Mouse (Mus musculus) cerebellum, postnatal 10 days (tissue): ENCODE results near the gene Atxn2l.

Source experiments
- DNase-seq, 2 experiments: peaks; one replicate each; pipeline ENCODE4 v3.0.0; 2021; ENCODE audit warnings: mixed read lengths in 2 of 2

Gene Atxn2l

DNA sequence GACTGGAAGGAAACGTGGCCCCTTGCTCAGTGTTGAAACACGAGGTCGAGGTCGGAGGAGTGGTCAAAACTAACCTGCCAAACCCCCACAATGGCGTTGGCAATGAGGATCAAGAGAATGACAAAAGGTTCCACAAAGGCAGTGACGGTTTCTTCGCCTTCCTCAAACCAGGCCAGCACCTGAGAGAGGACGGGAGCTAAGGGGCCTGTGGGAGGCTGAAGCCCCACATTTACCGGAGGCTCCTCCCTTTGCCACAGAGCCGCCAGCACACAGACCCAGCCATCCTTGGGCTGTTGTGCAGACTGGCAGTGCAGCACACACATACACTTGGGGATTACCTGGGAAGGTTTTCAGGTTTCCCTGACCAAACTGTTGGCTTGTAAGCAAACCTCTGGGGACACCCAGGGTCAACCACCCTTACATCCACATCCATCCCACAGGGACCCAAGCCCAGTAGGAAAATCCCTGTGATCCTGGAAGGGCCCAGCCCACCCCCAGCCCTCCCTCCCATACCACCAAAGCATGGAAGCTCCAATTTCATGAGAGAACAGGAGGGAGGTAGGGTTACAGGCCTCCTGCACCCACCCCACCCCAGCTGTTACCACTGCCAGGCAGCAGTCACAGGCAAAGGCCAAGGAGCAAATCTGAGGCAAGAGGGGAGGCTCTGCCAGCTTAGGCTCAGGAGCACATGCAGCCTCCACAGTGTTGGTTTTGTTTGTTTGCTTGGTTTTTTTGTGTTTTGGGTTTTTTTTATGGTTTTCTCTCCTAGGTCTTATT lies 42.4 kb downstream of the Atxn2l start:
- no peak for DNase-seq

DNA sequence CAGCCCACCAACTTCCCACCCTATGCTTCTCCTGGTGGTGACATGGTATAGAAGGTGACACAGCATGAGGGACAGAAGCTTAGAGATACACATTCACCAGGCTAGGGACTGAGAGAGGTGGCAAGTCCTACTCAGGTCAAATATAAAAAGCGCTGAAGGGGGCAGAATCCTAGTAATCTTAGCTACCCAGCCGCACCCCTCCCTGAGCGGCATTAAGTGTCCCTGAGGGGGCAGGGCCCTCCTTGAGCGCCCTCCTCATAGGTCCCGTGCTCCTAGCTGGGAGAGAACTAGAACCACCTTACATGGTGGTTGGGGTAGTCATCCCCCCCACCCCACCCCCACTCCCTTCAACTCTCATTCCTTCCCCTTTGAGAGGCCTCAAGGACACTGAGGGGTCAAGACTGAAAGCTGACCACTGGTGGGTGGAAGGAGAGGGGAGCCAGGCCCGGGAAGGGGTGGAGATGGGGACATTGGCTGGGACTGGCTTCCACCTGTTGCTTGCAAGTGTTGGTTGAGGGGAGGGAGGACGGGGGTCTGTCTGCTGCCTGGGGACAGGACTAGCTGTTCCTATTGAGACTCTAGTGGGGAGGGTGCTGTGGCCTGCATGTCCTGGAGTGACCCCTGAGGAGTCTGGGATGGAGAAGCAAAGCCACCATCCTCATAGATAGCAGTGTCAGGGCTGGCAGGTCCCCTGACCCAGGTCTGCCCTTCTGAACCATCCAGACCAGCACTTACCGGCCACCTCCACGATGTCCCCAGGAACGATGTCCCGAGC lies 44.2 kb downstream of the Atxn2l start:
- no peak for DNase-seq

DNA sequence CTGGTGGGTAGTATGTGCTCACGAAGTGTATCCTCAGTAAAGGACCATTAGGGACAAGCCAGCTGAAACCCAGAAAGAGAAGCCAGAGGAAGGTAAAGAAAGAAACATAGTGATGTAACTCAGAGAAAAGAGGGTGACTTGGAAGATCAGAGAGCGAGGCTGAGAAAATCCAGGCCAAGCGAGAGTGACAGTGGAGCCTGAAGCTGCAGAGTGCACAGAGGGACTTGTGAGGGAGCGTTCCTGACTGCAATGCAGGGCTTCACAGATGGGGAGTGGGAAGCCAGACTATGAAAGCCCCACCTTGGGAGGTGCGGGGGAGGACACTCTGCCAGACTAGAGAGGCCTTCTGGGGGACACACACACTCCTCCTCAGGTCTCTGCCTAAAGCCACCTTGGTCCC lies 45.0 kb downstream of the Atxn2l start:
- DNase-seq, result no peak

DNA sequence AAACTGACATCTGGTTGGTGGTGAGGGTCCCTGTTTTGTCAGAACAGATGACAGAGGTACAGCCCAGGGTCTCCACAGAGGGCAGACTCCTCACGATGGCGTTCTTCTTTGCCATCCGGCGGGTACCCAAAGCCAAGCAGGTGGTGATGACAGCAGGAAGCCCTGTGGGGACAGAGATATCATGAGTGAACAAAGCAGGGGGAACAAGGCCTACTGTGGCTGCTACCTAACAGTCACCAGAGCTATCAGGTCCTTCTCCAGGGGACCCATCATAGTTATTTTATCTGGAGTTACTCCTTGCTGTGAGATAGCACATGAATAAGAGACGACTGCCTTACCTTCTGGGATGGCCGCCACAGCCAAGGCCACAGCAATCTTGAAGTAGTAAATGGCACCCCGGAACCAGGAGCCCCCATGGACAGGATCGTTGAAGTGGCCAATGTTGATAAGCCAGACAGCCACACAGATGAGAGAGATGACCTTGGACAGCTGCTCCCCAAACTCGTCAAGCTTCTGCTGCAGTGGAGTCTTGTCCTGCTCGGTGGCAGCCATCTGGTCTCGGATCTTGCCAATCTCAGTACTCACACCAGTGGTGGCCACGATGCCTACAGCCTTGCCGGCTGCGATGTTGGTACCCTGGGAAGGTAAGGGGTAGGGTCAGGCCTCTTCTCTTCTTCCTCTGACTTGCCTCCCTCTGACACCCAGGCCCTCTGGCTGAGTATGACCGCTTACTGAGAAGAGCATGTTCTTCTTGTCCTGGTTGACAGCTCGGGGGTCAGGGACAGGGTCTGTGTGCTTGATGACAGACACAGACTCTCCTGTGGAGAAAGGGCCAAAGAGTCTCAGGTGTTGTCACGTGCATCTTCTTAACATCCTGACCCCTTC lies 46.6 kb downstream of the Atxn2l start:
- no peak for DNase-seq

DNA sequence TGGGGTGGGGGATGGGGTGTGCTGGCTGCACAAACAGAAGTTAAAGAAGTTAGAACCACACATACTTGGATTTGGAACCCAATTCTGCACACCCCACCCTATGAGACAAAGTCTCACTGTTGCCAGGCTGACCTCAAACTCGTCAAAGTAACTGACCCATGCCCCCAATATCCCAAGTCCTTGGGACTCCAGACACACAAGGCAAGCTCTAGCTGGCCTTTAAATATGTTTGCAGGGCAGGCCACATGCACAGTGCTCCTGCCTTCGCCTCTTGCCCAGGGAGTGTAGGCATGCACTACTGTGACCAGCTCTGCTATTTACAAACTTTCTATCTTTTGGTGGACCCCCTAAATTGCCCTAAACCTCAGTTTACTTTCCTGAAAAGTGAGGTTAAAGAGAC lies 48.0 kb downstream of the Atxn2l start:
- DNase-seq, result no peak

DNA sequence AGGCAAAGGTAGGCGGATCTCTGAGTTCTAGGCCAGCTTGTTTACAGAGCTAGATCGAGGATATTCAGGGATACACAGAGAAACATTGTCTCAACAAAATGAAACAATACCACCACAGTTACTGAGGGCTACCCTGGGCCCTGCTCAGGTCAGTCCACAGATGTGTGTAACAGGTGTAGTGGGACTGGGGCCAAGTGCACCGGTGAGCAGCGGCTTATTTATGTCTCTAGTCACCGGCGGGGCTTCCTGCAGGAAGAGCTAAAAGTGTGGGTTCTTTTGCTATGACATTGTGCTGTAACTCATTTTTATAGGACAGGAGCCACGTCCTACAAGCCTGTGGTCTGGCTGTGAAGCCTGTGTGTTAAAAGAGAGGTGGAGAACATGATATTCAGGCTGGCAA lies 49.4 kb downstream of the Atxn2l start:
- no peak for DNase-seq

DNA sequence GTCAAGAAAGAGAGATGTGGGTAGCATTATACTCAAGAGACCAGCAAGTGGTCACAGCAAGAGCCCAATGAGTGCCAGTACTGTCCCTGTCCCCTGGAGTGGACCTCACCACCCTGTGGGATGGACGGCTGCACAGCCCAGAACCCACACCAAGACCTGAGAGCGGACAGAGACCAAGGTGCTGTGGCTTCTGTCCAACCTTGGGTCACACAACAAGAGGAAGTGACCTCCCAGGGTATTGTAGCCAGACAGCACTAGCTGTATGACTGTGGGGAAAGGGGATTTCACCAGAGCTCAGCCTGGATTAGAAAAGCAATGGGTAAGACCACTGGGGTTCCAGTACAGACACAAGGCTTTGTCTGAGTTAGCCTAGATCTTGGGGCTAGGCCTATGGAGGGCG lies 51.0 kb downstream of the Atxn2l start:
- DNase-seq, result no peak

DNA sequence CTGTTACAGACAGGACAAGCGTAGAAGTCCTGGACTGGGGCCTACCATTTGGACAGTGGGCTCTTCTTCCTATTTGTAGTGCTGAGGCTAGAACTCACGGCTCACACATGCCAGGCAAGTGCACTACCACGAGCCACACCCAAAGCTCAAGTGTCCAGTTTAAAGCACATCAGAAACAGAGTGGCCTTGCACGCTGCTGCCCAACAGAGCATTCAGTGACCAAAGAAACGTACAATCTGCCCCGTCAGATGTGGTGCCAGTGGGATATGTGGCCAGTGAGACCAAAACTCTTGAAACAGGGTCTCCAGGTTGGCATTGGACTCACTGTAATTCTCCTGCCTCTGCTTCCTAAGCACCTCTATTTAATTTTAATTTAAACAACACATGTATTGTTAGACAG lies 52.6 kb downstream of the Atxn2l start:
- no peak for DNase-seq

DNA sequence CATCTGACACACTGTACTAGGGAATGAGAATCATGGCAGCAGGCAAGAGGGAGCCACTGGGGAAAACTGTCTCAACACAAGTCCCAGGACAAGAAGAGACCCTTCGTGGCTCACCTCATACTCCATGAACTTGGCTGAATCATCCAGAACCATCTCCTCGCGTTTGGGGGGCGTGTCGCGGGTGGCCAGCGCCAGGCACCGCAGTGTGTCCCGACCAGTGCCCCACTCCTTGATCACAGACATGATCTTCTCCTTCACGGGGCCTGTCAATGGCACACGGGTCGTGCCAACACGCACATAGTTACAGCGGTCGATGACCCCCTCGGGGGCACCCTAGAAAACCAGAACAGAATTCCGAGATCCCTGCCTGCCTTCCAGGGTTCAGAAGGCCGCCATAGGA lies 53.2 kb downstream of the Atxn2l start:
- no peak for DNase-seq

DNA sequence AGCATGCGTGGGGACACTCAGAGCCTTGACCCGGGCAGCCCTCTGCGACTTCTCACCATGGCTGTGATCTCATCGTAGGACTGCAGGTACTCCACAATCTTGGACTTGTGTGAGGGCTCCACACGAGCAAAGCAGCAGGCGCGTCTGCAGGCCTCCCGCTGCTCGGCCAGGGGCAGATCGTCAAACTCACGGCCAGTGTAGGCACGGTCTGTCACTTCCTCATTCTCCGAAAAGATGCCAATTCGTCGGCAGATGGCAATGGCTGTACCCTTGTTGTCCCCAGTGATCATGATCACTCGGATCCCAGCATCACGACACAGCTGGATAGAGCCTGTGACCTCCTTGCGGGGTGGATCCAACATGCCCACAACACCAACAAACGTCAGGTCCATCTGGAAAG lies 54.8 kb downstream of the Atxn2l start:
- DNase-seq, result no peak

DNA sequence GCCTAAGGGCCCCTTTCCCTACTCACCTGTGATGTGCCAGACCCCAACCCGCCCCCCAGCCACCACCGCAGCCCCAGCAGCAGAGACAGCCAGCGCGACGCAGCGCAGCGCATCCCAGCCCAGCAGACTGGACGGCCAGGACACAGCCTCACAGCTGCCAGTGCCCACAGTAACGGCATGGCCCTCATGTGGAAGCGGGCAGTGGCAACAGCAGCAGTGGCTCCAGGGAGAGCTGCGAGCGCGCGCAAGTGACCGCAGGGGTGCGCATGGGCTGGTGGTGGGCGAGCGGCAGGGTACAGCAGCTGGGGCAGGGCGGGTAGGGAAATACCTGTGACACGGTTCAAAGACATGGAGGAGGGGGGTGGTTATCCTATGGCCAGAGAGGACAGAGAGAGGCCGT lies 57.0 kb downstream of the Atxn2l start:
- DNase-seq, result no peak

DNA sequence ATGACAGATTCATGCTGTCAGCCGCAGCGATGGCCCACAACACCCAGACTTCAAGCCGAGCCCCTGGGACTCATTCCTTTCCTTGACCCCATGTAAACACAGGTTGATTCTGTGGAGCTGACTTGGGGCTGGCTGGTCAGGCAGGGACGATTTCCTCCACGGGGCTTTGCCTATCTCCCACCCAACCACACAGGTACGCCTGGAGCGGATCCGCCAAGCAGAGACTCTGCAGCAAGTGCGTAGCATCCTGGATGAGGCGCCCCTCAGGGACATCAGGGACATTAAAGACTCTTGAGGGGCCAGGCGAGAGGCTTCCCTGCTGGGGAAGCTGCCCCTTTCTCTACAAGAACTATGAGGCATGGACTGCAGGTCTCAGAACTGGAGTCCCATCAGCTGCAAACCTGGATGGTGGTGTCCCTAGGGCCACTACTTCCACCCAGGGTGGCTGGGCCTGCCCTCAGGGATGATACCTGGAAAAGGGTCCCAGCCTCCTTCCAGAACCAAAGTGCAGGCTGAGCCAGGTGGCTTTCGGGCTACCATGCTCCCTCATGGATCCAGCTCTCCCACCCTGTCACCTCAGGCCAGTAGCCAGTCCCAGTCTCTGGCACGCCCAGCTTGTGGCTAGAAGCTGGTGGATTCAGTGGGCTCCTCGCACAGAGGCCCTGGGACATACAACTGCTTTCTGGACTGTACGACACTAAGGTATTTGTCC lies 58.0 kb downstream of the Atxn2l start:
- DNase-seq, result no peak

DNA sequence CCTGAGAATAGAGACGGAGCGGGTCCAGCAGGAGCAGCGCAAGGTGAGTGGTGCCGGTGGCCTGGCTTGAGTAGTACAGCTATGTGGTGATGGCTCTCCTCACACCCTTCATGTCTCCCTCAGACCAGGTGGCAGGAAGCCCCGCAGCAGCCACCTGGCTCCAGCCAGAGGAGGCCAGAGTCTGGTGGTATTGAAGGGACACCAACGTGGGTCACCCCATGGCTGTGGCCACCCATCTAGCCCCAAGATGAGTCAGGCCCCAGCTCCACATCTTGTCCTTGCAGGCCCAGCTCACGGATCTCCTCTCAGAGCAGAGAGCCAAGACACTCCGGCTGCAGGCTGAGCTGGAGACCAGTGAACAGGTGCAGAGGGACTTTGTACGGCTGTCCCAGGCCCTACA lies 58.7 kb downstream of the Atxn2l start:
- no peak for DNase-seq

DNA sequence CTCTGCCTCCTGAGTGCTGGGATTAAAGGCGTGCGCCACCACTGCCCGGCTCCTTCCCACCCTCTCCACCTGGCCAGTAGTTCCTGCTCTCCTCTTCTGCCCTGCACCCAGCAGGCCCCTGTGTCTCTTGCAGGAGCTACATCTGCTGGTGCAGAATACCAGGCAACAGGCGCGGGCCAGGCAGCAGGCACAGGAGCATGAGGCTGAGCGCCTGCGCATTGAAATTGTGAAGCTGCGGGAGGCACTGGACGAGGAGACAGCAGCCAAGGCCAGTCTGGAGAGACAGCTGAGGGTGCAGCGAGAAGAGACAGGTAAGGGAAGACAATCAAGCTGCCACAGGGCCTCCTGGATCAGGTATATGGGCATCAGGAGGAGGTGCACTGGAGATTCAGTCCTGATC lies 59.2 kb downstream of the Atxn2l start:
- DNase-seq, result no peak
